Mouse (Mus musculus): ENCODE measurements around the gene Smbd1. TPM values are rescaled to one million over a fixed set of nuclear protein-coding genes. Genes with fewer than 3 reads are reported as not detected.

The Smbd1 gene
- polyA plus RNA-seq, 1 experiment = not detected

- H3K27ac ChIP-seq (ENCODE audit: insufficient read depth, low read length) = no peak overlapping the region
- no peak for DNase-seq (ENCODE audit: low read depth in 1 of 2, low spot score in 2 of 2)
- H3K4me3 ChIP-seq (ENCODE audit: extremely low read depth, insufficient read depth, insufficient read length) = no peak overlapping the region
- H3K36me3 ChIP-seq (ENCODE audit: control insufficient read depth, insufficient read depth, low read length) = no peaks in the 10 kb centered on the region
- no peaks in the 10 kb centered on the region; the same call in 1 of the 2 replicates for H3K4me1 ChIP-seq (ENCODE audit: control insufficient read depth, insufficient read depth, insufficient read length)
- WGBS = 61% methylated on average over 6 of the region's 6 CpGs
- no peaks in the 10 kb centered on the region for H3K27me3 ChIP-seq (ENCODE audit: control insufficient read depth, insufficient read depth, low read length)
- TF ChIP-seq POLR2A (IDR thresholded peaks at IDR 0.05; ENCODE audit: low read depth, low read length) (no peak), CTCF (IDR thresholded peaks at IDR 0.05; ENCODE audit: extremely low read depth, insufficient read depth, insufficient read length, insufficient replicate concordance) (no peak)
Observed at GRCm38 (mm10) chr16:32803252-32803853, 6.9 kb downstream of the Smbd1 start.

- no peak for TF ChIP-seq POLR2A (IDR thresholded peaks at IDR 0.05; ENCODE audit: low read depth, low read length)
- TF ChIP-seq CTCF (IDR thresholded peaks at IDR 0.05; ENCODE audit: extremely low read depth, insufficient read depth, insufficient read length, insufficient replicate concordance) = no peak
- no peak within 1 kb of the TSS for H3K4me3 ChIP-seq (ENCODE audit: extremely low read depth, insufficient read depth, insufficient read length)
- 45% methylated on average over 3 of the region's 3 CpGs for WGBS
- DNase-seq (ENCODE audit: low read depth in 1 of 2, low spot score in 2 of 2) = no peak
- H3K27me3 ChIP-seq (ENCODE audit: control insufficient read depth, insufficient read depth, low read length) = no peaks in the 10 kb centered on the region
- H3K4me1 ChIP-seq (ENCODE audit: control insufficient read depth, insufficient read depth, insufficient read length) = no peaks in the 10 kb centered on the region; the same call in 1 of the 2 replicates
- no peaks in the 10 kb centered on the region for H3K36me3 ChIP-seq (ENCODE audit: control insufficient read depth, insufficient read depth, low read length)
- H3K27ac ChIP-seq (ENCODE audit: insufficient read depth, low read length) = no peak within 1 kb of the TSS
Observed at GRCm38 (mm10) chr16:32797426-32797689, 12.9 kb downstream of the Smbd1 start, which contains the start of gene Muc20. TSS of gene Muc20 (minus strand) at chr16:32797435.

GRCm38 (mm10) chr16:32796676-32797425 is 13.4 kb downstream of the Smbd1 start:
- Histone ChIP-seq H3K4me1 (ENCODE audit: control insufficient read depth, insufficient read depth, insufficient read length) (no peaks in the 10 kb centered on the region; the same call in 1 of the 2 replicates), H3K36me3 (ENCODE audit: control insufficient read depth, insufficient read depth, low read length) (no peaks in the 10 kb centered on the region), H3K27me3 (ENCODE audit: control insufficient read depth, insufficient read depth, low read length) (no peaks in the 10 kb centered on the region), H3K27ac (ENCODE audit: insufficient read depth, low read length) (no peak overlapping the region), H3K4me3 (ENCODE audit: extremely low read depth, insufficient read depth, insufficient read length) (no peak overlapping the region)
- TF ChIP-seq POLR2A (IDR thresholded peaks at IDR 0.05; ENCODE audit: low read depth, low read length) (no peak), CTCF (IDR thresholded peaks at IDR 0.05; ENCODE audit: extremely low read depth, insufficient read depth, insufficient read length, insufficient replicate concordance) (no peak)
- 79% methylated on average over 14 of the region's 14 CpGs for WGBS
- DNase-seq (ENCODE audit: low read depth in 1 of 2, low spot score in 2 of 2) = no peak

GRCm38 (mm10) chr16:32795177-32795576 is 15.1 kb downstream of the Smbd1 start:
- Histone ChIP-seq H3K27me3 (ENCODE audit: control insufficient read depth, insufficient read depth, low read length) (no peaks in the 10 kb centered on the region), H3K27ac (ENCODE audit: insufficient read depth, low read length) (no peak overlapping the region), H3K36me3 (ENCODE audit: control insufficient read depth, insufficient read depth, low read length) (no peaks in the 10 kb centered on the region), H3K4me1 (ENCODE audit: control insufficient read depth, insufficient read depth, insufficient read length) (no peaks in the 10 kb centered on the region; the same call in 1 of the 2 replicates), H3K4me3 (ENCODE audit: extremely low read depth, insufficient read depth, insufficient read length) (no peak overlapping the region)
- DNase-seq (ENCODE audit: low read depth in 1 of 2, low spot score in 2 of 2) = no peak
- 79% methylated on average over 1 of the region's 1 CpGs for WGBS
- no peak for TF ChIP-seq CTCF (IDR thresholded peaks at IDR 0.05; ENCODE audit: extremely low read depth, insufficient read depth, insufficient read length, insufficient replicate concordance)
- no peak for TF ChIP-seq POLR2A (IDR thresholded peaks at IDR 0.05; ENCODE audit: low read depth, low read length)

GRCm38 (mm10) chr16:32790056-32790455 is 20.2 kb downstream of the Smbd1 start:
- H3K4me1 ChIP-seq (ENCODE audit: control insufficient read depth, insufficient read depth, insufficient read length) = no peaks in the 10 kb centered on the region
- WGBS = 91% methylated on average over 5 of the region's 5 CpGs
- H3K36me3 ChIP-seq (ENCODE audit: control insufficient read depth, insufficient read depth, low read length) = no peaks in the 10 kb centered on the region
- H3K4me3 ChIP-seq (ENCODE audit: extremely low read depth, insufficient read depth, insufficient read length) = no peak overlapping the region
- H3K27ac ChIP-seq (ENCODE audit: insufficient read depth, low read length) = no peak overlapping the region
- TF ChIP-seq CTCF (IDR thresholded peaks at IDR 0.05; ENCODE audit: extremely low read depth, insufficient read depth, insufficient read length, insufficient replicate concordance) (no peak), POLR2A (IDR thresholded peaks at IDR 0.05; ENCODE audit: low read depth, low read length) (no peak)
- no peak for DNase-seq (ENCODE audit: low read depth in 1 of 2, low spot score in 2 of 2)
- H3K27me3 ChIP-seq (ENCODE audit: control insufficient read depth, insufficient read depth, low read length) = no peaks in the 10 kb centered on the region

GRCm38 (mm10) chr16:32784840-32785239 is 25.4 kb downstream of the Smbd1 start:
- no peaks in the 10 kb centered on the region for H3K27me3 ChIP-seq (ENCODE audit: control insufficient read depth, insufficient read depth, low read length)
- WGBS = 89% methylated on average over 13 of the region's 13 CpGs

More at GRCm38 (mm10) chr16:32784840-32785239, 25.4 kb downstream of the Smbd1 start:
- no peak overlapping the region for H3K27ac ChIP-seq (ENCODE audit: insufficient read depth, low read length)
- no peaks in the 10 kb centered on the region for H3K36me3 ChIP-seq (ENCODE audit: control insufficient read depth, insufficient read depth, low read length)
- TF ChIP-seq CTCF (IDR thresholded peaks at IDR 0.05; ENCODE audit: extremely low read depth, insufficient read depth, insufficient read length, insufficient replicate concordance) (no peak), POLR2A (IDR thresholded peaks at IDR 0.05; ENCODE audit: low read depth, low read length) (no peak)
- H3K4me3 ChIP-seq (ENCODE audit: extremely low read depth, insufficient read depth, insufficient read length) = no peak overlapping the region
- H3K4me1 ChIP-seq (ENCODE audit: control insufficient read depth, insufficient read depth, insufficient read length) = no peaks in the 10 kb centered on the region
- no peak for DNase-seq (ENCODE audit: low read depth in 1 of 2, low spot score in 2 of 2)

Data from spleen, adult 2 months (tissue).